Mouse (Mus musculus) megakaryocyte, embryonic 14.5 days (primary cell): ENCODE measurements around the gene RPS10-NUDT3. TPM values are rescaled to one million over a fixed set of nuclear protein-coding genes. Genes with fewer than 3 reads are reported as not detected.

ENCODE experiments used
- H3K27me3 ChIP-seq: replicated peaks from 2 replicates; pipeline ENCODE3; 2012; ENCODE audit warnings: inconsistent platforms
- H3K36me3 ChIP-seq: replicated peaks from 2 replicates; pipeline ENCODE3; 2012; ENCODE audit warnings: low read length, inconsistent platforms, mixed read lengths
- H3K4me1 ChIP-seq: 2 replicates; pipeline ENCODE4 v1.6.1; 2012; ENCODE audit warnings: inconsistent platforms
- H3K4me3 ChIP-seq: replicated peaks from 2 replicates; pipeline ENCODE3; 2012; ENCODE audit warnings: moderate library complexity, mild to moderate bottlenecking, inconsistent platforms
- H3K9me3 ChIP-seq: 2 replicates; pipeline ENCODE4 v1.6.1; 2012; ENCODE audit warnings: inconsistent platforms
- FLI1 ChIP-seq: IDR thresholded peaks from 2 replicates; pipeline ENCODE4 v1.6.1; 2012; ENCODE audit warnings: low read length, inconsistent platforms, mixed read lengths
- GATA1 ChIP-seq: IDR thresholded peaks from 3 replicates; pipeline ENCODE4 v1.6.1; 2012; ENCODE audit warnings: mixed read lengths, low read length, inconsistent platforms, borderline replicate concordance
- polyA plus RNA-seq: library from polyadenylated mRNA; stranded (reverse); fragments of >175 nt; gene quantifications from 2 replicates; pipeline ENCODE4 v1.2.3, GENCODE M21; 2012; ENCODE audit warnings: low replicate concordance; ENCODE audit not compliant: insufficient read depth

The RPS10-NUDT3 gene
- polyA plus RNA-seq, 1 experiment = not detected

GRCm38 (mm10) chr17:27544551-27544950, 90.5 kb downstream of the RPS10-NUDT3 start:
- no peak for TF ChIP-seq FLI1
- no peak for TF ChIP-seq GATA1
- Histone ChIP-seq H3K9me3 (no peaks in the 10 kb centered on the region), H3K4me1 (peaks cover 65% of the 10 kb centered on the region), H3K4me3 (no peak overlapping the region), H3K27me3 (peaks cover 5% of the 10 kb centered on the region), H3K36me3 (no peaks in the 10 kb centered on the region)

DNA sequence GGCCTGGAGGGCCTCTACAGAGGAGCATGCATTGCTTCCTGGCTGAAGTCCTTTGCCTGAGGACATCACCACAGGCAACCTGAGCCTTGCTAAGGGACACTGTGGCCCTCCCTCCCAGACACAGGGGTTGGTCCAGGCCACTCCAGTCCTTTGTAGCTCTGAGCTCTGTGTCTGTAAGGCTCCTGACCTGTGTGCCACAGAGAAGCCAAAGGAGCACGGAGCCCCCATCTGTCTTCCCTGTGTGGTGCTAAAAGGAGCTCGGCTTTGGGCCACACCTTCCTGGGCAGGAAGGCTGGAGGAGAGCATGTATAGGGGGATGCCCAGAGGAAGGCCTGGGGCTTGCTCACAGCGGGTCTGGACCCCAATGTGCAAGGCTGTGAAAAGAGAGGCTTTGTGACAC, 93.0 kb downstream of the RPS10-NUDT3 start:
- no peaks in the 10 kb centered on the region for H3K9me3 ChIP-seq
- peaks cover 10% of the 10 kb centered on the region for H3K27me3 ChIP-seq
- peaks cover 41% of the 10 kb centered on the region for H3K4me1 ChIP-seq
- TF ChIP-seq GATA1 = no peak
- TF ChIP-seq FLI1 = no peak
- H3K36me3 ChIP-seq = no peaks in the 10 kb centered on the region
- H3K4me3 ChIP-seq = no peak overlapping the region

DNA sequence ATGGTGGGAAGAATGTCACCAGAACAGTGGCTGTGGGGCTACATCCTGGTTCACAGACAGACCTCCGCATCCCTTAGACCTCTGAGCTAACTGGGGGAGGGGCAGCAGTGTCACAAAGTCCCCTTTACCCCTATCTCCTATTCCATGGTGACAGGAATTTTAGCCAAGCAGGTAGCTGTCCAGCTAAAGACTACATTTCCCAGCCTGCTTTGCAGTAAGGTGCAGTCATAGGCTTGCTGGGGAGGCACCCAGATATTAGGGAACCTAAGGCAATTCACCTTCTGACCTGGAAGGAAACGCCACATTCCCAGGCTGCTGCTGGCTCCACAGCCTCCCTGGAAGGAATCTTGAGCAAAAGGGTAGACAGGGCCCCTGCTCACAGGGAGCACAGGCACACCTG, 93.8 kb downstream of the RPS10-NUDT3 start:
- Histone ChIP-seq H3K36me3 (no peaks in the 10 kb centered on the region), H3K27me3 (peaks cover 17% of the 10 kb centered on the region)

GRCm38 (mm10) chr17:27534718-27535117, 100.3 kb downstream of the RPS10-NUDT3 start:
- H3K36me3 ChIP-seq = no peaks in the 10 kb centered on the region

More for the DNA sequence above, 93.8 kb downstream of the RPS10-NUDT3 start:
- TF ChIP-seq FLI1 = no peak
- no peak for TF ChIP-seq GATA1
- H3K4me3 ChIP-seq = no peak overlapping the region
- no peaks in the 10 kb centered on the region for H3K9me3 ChIP-seq
- H3K4me1 ChIP-seq = peaks cover 41% of the 10 kb centered on the region

GRCm38 (mm10) chr17:27533354-27533753, 101.7 kb downstream of the RPS10-NUDT3 start:
- Histone ChIP-seq H3K4me3 (no peak overlapping the region), H3K27me3 (peaks cover 16% of the 10 kb centered on the region), H3K4me1 (peaks cover 29% of the 10 kb centered on the region), H3K36me3 (no peaks in the 10 kb centered on the region), H3K9me3 (peaks cover 22% of the 10 kb centered on the region)
- TF ChIP-seq GATA1 = no peak
- no peak for TF ChIP-seq FLI1

More at GRCm38 (mm10) chr17:27534718-27535117, 100.3 kb downstream of the RPS10-NUDT3 start:
- no peak for TF ChIP-seq FLI1
- H3K9me3 ChIP-seq = peaks cover 22% of the 10 kb centered on the region
- peaks cover 16% of the 10 kb centered on the region for H3K27me3 ChIP-seq
- peaks cover 20% of the 10 kb centered on the region for H3K4me1 ChIP-seq
- H3K4me3 ChIP-seq = peak overlapping the region; percentile 74

DNA sequence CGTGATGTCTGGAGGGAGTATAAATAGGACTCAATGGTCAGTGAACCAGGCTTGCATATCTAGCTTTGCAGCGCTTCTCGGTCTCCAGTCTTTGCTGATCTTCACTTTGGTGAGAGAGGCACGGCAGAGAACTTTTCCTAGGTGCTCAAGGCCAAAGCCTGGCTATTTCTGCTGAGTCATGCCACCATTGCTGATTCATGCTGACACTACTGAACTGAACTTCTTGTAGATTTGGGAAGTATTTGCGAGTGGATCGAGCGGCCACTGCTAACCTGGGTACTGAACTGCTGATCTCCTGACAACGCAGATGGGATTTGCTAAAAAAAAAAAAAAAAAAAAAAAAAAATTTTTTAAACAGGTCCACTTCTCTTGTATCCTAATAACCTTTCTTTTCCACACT, 102.9 kb downstream of the RPS10-NUDT3 start:
- no peak for TF ChIP-seq FLI1
- TF ChIP-seq GATA1 = no peak
- Histone ChIP-seq H3K4me1 (peaks cover 42% of the 10 kb centered on the region), H3K36me3 (no peaks in the 10 kb centered on the region), H3K9me3 (peaks cover 22% of the 10 kb centered on the region), H3K4me3 (no peak overlapping the region), H3K27me3 (peaks cover 16% of the 10 kb centered on the region)

Other genes with a start within 250 kb of the RPS10-NUDT3 start
- not detected in 2 replicates for gene Grm4, start 113.8 kb downstream of the RPS10-NUDT3 start, polyA plus RNA-seq
- 3,567 and 8,363 TPM in 2 replicates for gene Hmga1, start 78.7 kb downstream of the RPS10-NUDT3 start, polyA plus RNA-seq
- gene AI413582, start 69.5 kb downstream of the RPS10-NUDT3 start, polyA plus RNA-seq = 81.1 and 284 TPM in 2 replicates
- 157 and 272 TPM in 2 replicates for gene Nudt3, start 11.7 kb downstream of the RPS10-NUDT3 start, polyA plus RNA-seq
- 1,090 and 3,855 TPM in 2 replicates for gene Rps10, start 1.4 kb upstream of the RPS10-NUDT3 start, polyA plus RNA-seq
- 0.36 and 1.00 TPM in 2 replicates for gene Pacsin1, start 20.3 kb upstream of the RPS10-NUDT3 start, polyA plus RNA-seq
- gene Spdef, start 93.7 kb upstream of the RPS10-NUDT3 start, polyA plus RNA-seq = 1.4 and 2.3 TPM in 2 replicates
- gene D17Wsu92e, start 185.4 kb upstream of the RPS10-NUDT3 start, polyA plus RNA-seq = 15.2 and 42.6 TPM in 2 replicates
- 400 and 415 TPM in 2 replicates for gene Snrpc, start 202.9 kb upstream of the RPS10-NUDT3 start, polyA plus RNA-seq
- 3.2 and 12.1 TPM in 2 replicates for gene Uhrf1bp1, start 221.2 kb upstream of the RPS10-NUDT3 start, polyA plus RNA-seq